Mouse (Mus musculus) A20 (cell line): ENCODE measurements around the gene Maoa.

Experiments
- DNase-seq: peaks from one replicate; pipeline ENCODE4 v3.0.0-alpha.2; 2011; ENCODE audit warnings: low read depth, low spot score

The Maoa gene

GRCm38 (mm10) chrX:16619034-16619929 is at the start of gene Maoa:
Gene Maoa (plus strand): TSS chrX:16619698.
- DNase-seq = no peak

- DNase-seq = no peak
These were observed 1.1 kb upstream of the Maoa start for GRCm38 (mm10) chrX:16618225-16619033.

GRCm38 (mm10) chrX:16656511-16656910 is 37.0 kb downstream of the Maoa start:
- no peak for DNase-seq

- no peak for DNase-seq
These were observed 86.6 kb downstream of the Maoa start for GRCm38 (mm10) chrX:16706094-16706493.

GRCm38 (mm10) chrX:16714033-16714432 is 94.5 kb downstream of the Maoa start:
- DNase-seq = no peak
